Mouse (Mus musculus): ENCODE data around the gene Wdr89. TPM values are rescaled to one million over a fixed set of nuclear protein-coding genes. Genes with fewer than 3 reads are reported as not detected.

Wdr89 gene
- polyA plus RNA-seq, 1 experiment from 2014 or later: 9.6 TPM

DNA sequence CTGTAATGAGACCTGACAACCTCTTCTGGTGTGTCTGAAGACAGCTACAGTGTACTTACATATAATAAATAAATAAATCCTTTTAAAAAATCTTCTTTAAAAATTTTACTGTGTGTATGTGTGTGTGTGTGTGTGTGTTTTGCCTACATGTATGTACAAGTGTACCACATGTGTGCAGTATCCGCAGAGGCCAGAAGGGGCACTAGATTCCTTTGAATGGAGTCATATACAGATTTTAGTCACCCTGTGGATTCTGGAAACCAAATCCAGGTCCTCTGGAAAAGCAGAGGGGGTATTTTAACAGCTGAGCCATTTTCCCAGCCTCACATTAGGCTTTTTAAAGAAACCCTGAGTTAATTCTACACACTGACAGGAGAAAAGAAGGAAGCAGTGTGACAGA, 27.6 kb downstream of the Wdr89 start:
- H3K4me1 ChIP-seq (ENCODE audit: control insufficient read depth, insufficient read depth, low read length): no peaks in the 10 kb centered on the region
- H3K27me3 ChIP-seq (ENCODE audit: control insufficient read depth, insufficient read depth, low read length): no peaks in the 10 kb centered on the region
- no peak for ATAC-seq (replicated peaks; ENCODE audit: insufficient number of reproducible peaks, low FRiP score, low TSS enrichment)
- no peak overlapping the region for H3K4me2 ChIP-seq
- no peaks in the 10 kb centered on the region for H3K36me3 ChIP-seq (ENCODE audit: control insufficient read depth, insufficient read depth, low read length)
- H3K9me3 ChIP-seq (replicated peaks; ENCODE audit: control insufficient read depth, low read length): no peaks in the 10 kb centered on the region
- no peak overlapping the region for H3K27ac ChIP-seq (ENCODE audit: low read depth, low read length)
- WGBS (ENCODE audit: insufficient replicate concordance): 87% methylated on average over 1 of the region's 1 CpGs
- no peak overlapping the region for H3K9ac ChIP-seq (ENCODE audit: low read depth, low read length)
- H3K4me3 ChIP-seq (ENCODE audit: low read depth, low read length): no peak overlapping the region

DNA sequence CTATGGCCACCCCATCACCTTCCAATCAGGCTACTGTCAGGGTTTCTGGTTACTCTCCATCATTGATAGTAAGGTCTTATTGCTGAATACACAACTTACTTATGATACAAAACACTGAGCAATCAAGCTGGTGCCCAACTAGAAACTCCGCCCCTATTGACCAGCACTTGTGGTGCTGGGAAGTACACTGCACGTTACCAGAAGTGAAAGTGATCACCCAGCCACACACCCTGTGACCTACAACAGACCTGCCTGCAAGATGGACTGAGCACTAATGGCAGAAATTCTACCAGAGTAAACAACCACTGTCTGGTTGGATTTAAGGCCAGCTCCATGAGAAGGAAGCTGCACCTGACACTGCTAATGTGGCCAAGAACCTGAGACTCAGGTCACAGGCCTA, 31.0 kb downstream of the Wdr89 start:
- Histone ChIP-seq H3K9me3 (replicated peaks; ENCODE audit: control insufficient read depth, low read length) (no peaks in the 10 kb centered on the region), H3K27ac (ENCODE audit: low read depth, low read length) (no peak overlapping the region), H3K4me2 (no peak overlapping the region), H3K4me1 (ENCODE audit: control insufficient read depth, insufficient read depth, low read length) (peaks cover 5% of the 10 kb centered on the region), H3K36me3 (ENCODE audit: control insufficient read depth, insufficient read depth, low read length) (no peaks in the 10 kb centered on the region), H3K4me3 (ENCODE audit: low read depth, low read length) (no peak overlapping the region), H3K27me3 (ENCODE audit: control insufficient read depth, insufficient read depth, low read length) (no peaks in the 10 kb centered on the region), H3K9ac (ENCODE audit: low read depth, low read length) (no peak overlapping the region)
- WGBS (ENCODE audit: insufficient replicate concordance): 87% methylated on average over 2 of the region's 2 CpGs
- ATAC-seq (replicated peaks; ENCODE audit: insufficient number of reproducible peaks, low FRiP score, low TSS enrichment): no peak

DNA sequence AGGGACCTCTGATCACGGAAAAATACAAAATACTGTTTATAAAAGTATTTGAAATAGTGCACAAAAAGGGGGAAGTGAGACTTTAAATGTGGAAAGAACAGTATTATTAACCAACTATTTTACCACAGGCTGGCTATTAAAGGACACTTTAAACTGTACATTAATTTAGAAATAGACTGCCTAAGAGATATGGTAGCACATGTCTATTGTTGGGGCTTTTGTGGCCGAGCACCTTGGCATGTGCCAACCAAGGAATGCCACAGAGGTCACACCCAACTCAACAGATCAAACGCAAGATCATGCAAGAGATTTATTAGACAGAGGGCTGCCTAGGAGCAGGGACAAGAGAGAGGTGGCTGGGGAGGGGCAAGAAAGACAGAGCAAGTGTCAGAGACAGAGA, 32.2 kb downstream of the Wdr89 start:
- no peak overlapping the region for H3K4me2 ChIP-seq
- H3K4me3 ChIP-seq (ENCODE audit: low read depth, low read length): no peak overlapping the region
- peaks cover 9% of the 10 kb centered on the region for H3K4me1 ChIP-seq (ENCODE audit: control insufficient read depth, insufficient read depth, low read length)
- H3K27me3 ChIP-seq (ENCODE audit: control insufficient read depth, insufficient read depth, low read length): no peaks in the 10 kb centered on the region
- no peaks in the 10 kb centered on the region for H3K36me3 ChIP-seq (ENCODE audit: control insufficient read depth, insufficient read depth, low read length)
- 82% methylated on average over 3 of the region's 3 CpGs for WGBS (ENCODE audit: insufficient replicate concordance)
- no peak overlapping the region for H3K27ac ChIP-seq (ENCODE audit: low read depth, low read length)
- no peak overlapping the region for H3K9ac ChIP-seq (ENCODE audit: low read depth, low read length)
- no peak for ATAC-seq (replicated peaks; ENCODE audit: insufficient number of reproducible peaks, low FRiP score, low TSS enrichment)
- H3K9me3 ChIP-seq (replicated peaks; ENCODE audit: control insufficient read depth, low read length): no peaks in the 10 kb centered on the region

DNA sequence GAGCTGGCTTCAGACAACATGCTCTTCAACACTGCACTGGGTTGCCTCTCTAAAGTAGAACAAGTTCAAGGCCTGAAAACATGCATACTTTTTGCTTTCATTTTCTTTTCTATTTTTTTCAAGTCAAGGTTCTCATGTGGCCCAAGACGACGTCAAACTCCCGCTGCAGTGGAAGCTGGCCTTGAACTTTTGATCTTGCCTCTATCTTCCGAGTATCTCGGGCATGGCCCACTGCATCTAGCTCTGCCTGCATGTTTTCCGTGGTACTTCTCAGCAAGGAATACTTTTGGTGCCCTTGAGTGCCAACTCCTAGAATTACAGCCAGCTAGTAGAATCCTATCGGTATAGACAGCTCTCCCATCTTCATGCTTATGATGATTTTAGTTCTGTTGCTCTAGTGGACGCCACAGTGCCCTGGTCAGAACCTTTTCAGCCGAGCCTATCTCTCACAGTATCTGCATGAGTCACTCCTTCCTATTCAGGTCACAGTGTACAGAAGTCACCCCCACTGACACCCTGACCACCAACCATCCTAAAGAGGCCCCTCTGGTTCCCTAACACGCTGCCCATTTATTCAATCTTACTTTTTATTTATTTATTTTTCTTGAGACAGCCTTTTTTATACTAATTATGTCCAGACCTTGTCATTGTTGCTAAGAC, 33.4 kb downstream of the Wdr89 start:
- H3K36me3 ChIP-seq (ENCODE audit: control insufficient read depth, insufficient read depth, low read length): no peaks in the 10 kb centered on the region
- no peak overlapping the region for H3K9ac ChIP-seq (ENCODE audit: low read depth, low read length)
- 76% methylated on average over 10 of the region's 10 CpGs for WGBS (ENCODE audit: insufficient replicate concordance)
- no peak overlapping the region for H3K27ac ChIP-seq (ENCODE audit: low read depth, low read length)
- no peaks in the 10 kb centered on the region for H3K27me3 ChIP-seq (ENCODE audit: control insufficient read depth, insufficient read depth, low read length)
- ATAC-seq (replicated peaks; ENCODE audit: insufficient number of reproducible peaks, low FRiP score, low TSS enrichment): no peak
- peaks cover 9% of the 10 kb centered on the region for H3K4me1 ChIP-seq (ENCODE audit: control insufficient read depth, insufficient read depth, low read length)
- H3K4me2 ChIP-seq: no peak overlapping the region
- no peak overlapping the region for H3K4me3 ChIP-seq (ENCODE audit: low read depth, low read length)
- H3K9me3 ChIP-seq (replicated peaks; ENCODE audit: control insufficient read depth, low read length): no peaks in the 10 kb centered on the region

DNA sequence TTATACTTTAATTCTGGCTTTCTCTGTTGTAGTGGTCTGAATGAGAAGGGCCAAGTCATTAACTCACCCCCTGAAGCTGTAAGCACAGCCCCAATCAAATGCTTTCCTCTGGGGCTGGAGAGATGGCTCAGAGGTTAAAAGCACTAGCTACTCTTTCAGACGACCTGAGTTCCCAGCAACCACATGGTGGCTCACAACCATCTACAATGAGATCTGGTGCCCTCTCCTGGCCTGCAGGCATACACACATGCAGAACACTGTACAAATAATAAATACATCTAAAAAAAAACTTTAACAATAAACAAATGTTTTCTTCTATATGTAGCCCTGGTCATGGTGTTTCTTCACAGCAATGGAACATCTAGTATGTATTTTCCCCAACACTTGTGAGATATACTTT, 39.7 kb downstream of the Wdr89 start:
- Histone ChIP-seq H3K4me1 (ENCODE audit: control insufficient read depth, insufficient read depth, low read length) (peaks cover 9% of the 10 kb centered on the region), H3K36me3 (ENCODE audit: control insufficient read depth, insufficient read depth, low read length) (no peaks in the 10 kb centered on the region), H3K9me3 (replicated peaks; ENCODE audit: control insufficient read depth, low read length) (no peaks in the 10 kb centered on the region), H3K27ac (ENCODE audit: low read depth, low read length) (no peak overlapping the region), H3K4me2 (no peak overlapping the region), H3K27me3 (ENCODE audit: control insufficient read depth, insufficient read depth, low read length) (no peaks in the 10 kb centered on the region), H3K4me3 (ENCODE audit: low read depth, low read length) (no peak overlapping the region), H3K9ac (ENCODE audit: low read depth, low read length) (no peak overlapping the region)
- no peak for ATAC-seq (replicated peaks; ENCODE audit: insufficient number of reproducible peaks, low FRiP score, low TSS enrichment)
- 63% methylated on average over 1 of the region's 1 CpGs for WGBS (ENCODE audit: insufficient replicate concordance)

DNA sequence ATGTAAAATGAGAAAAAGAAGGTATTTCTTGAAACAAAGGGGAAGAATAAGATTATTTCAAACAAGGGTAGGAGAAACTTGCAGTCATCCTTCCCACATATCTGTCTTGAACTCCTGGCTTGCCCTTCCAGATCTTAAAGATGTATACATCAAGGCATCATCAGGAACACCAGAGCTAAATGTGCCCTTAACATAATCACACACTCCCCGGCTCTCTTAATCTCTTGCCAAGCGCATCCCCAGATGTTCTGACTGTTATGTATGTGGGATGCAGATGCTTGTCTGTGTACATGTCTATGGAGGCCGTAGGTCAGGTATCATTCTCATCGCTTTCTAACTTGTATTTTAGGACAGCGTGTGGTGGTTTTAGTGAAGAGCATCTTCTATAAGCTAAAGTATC, 46.0 kb downstream of the Wdr89 start:
- H3K4me3 ChIP-seq (ENCODE audit: low read depth, low read length): no peak overlapping the region
- no peaks in the 10 kb centered on the region for H3K27me3 ChIP-seq (ENCODE audit: control insufficient read depth, insufficient read depth, low read length)
- H3K4me1 ChIP-seq (ENCODE audit: control insufficient read depth, insufficient read depth, low read length): no peaks in the 10 kb centered on the region
- H3K9ac ChIP-seq (ENCODE audit: low read depth, low read length): no peak overlapping the region
- no peak overlapping the region for H3K27ac ChIP-seq (ENCODE audit: low read depth, low read length)
- no peaks in the 10 kb centered on the region for H3K9me3 ChIP-seq (replicated peaks; ENCODE audit: control insufficient read depth, low read length)
- ATAC-seq (replicated peaks; ENCODE audit: insufficient number of reproducible peaks, low FRiP score, low TSS enrichment): no peak
- H3K4me2 ChIP-seq: no peak overlapping the region
- 89% methylated on average over 5 of the region's 5 CpGs for WGBS (ENCODE audit: insufficient replicate concordance)
- H3K36me3 ChIP-seq (ENCODE audit: control insufficient read depth, insufficient read depth, low read length): no peaks in the 10 kb centered on the region

DNA sequence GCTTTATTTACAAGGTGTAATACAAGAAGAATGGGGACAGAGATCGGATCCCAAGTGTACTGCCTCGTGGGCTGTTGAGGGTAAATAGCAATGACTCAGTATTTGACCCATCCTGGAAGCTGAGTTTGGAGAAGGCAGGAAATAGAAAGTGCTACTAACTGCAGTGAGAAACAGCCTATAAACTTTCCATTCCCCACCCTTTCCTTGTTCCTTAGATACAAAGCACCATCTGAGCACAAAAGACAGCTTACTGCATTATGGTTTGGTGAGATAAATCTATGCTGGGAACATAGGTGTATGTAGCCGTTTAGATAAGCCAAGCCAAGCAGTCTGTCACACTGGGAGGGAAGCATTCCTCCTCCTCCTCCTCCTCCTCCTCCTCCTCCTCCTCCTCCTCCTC, 46.5 kb downstream of the Wdr89 start:
- Histone ChIP-seq H3K9me3 (replicated peaks; ENCODE audit: control insufficient read depth, low read length) (no peaks in the 10 kb centered on the region), H3K4me3 (ENCODE audit: low read depth, low read length) (no peak overlapping the region), H3K27me3 (ENCODE audit: control insufficient read depth, insufficient read depth, low read length) (no peaks in the 10 kb centered on the region), H3K36me3 (ENCODE audit: control insufficient read depth, insufficient read depth, low read length) (no peaks in the 10 kb centered on the region), H3K4me1 (ENCODE audit: control insufficient read depth, insufficient read depth, low read length) (no peaks in the 10 kb centered on the region), H3K9ac (ENCODE audit: low read depth, low read length) (no peak overlapping the region), H3K27ac (ENCODE audit: low read depth, low read length) (no peak overlapping the region), H3K4me2 (no peak overlapping the region)
- WGBS (ENCODE audit: insufficient replicate concordance): 70% methylated on average over 3 of the region's 3 CpGs
- no peak for ATAC-seq (replicated peaks; ENCODE audit: insufficient number of reproducible peaks, low FRiP score, low TSS enrichment)

DNA sequence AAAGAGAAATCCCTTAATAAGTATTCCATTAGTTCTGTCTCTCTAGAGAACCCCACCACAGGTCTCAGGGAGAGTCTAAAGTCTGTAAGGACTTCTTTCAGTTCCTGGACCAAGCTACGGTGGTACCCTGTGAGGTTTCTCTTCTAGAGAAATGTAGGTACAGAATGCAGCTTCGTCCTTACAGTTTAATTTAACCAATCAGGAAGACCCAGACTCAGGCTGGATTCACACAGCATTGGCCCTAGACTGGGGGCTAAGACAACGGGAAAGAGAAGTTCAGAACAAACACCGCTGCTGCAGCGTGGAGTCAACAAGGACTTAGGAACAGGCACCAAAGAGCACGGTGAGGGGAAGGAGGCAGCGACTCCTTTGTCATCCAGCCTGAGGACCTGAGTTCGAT, 52.5 kb downstream of the Wdr89 start:
- WGBS (ENCODE audit: insufficient replicate concordance): 59% methylated on average over 8 of the region's 8 CpGs

DNA sequence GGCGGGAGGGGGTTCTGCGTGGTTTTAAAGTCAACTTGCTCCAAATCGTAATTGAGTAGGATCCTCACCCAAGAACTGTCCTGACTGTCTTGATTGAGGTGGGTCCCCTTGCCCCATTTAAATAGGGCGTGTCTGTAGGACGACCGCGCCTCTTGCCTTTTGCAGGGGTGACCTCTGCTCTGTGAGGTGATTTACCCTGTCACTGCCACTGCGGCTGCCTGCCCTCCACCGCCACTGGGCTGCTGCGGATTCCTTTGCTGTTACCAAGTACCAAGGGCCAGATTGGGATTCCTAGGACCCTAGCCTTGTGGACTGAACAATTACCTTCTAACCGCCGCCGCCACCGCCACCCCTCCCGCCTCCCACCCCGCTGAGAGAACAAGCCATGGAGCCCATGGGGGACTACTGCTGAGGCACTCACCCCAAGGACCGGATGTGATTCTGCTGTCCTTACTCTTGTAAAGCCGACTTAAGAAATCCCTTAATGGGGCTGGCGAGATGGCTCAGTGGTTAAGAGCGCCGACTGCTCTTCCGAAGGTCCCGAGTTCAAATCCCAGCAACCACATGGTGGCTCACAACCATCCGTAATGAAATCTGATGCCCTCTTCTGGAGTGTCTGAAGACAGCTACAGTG, 53.1 kb downstream of the Wdr89 start:
- Histone ChIP-seq H3K27ac (ENCODE audit: low read depth, low read length) (peak overlapping the region; percentile 29; the same call in 1 of the 2 replicates), H3K4me2 (peak overlapping the region; percentile 67), H3K4me1 (ENCODE audit: control insufficient read depth, insufficient read depth, low read length) (no peaks in the 10 kb centered on the region), H3K9ac (ENCODE audit: low read depth, low read length) (peak overlapping the region; percentile 61; the same call in 1 of the 2 replicates), H3K27me3 (ENCODE audit: control insufficient read depth, insufficient read depth, low read length) (no peaks in the 10 kb centered on the region), H3K36me3 (ENCODE audit: control insufficient read depth, insufficient read depth, low read length) (no peaks in the 10 kb centered on the region), H3K4me3 (ENCODE audit: low read depth, low read length) (peak overlapping the region; percentile 30), H3K9me3 (replicated peaks; ENCODE audit: control insufficient read depth, low read length) (no peaks in the 10 kb centered on the region)
- ATAC-seq (replicated peaks; ENCODE audit: insufficient number of reproducible peaks, low FRiP score, low TSS enrichment): no peak; the same call in 1 of the 2 replicates
- WGBS (ENCODE audit: insufficient replicate concordance): 7% methylated on average over 23 of the region's 24 CpGs

More for the DNA sequence above, 52.5 kb downstream of the Wdr89 start:
- Histone ChIP-seq H3K9ac (ENCODE audit: low read depth, low read length) (no peak overlapping the region), H3K36me3 (ENCODE audit: control insufficient read depth, insufficient read depth, low read length) (no peaks in the 10 kb centered on the region), H3K4me2 (no peak overlapping the region), H3K9me3 (replicated peaks; ENCODE audit: control insufficient read depth, low read length) (no peaks in the 10 kb centered on the region), H3K27ac (ENCODE audit: low read depth, low read length) (no peak overlapping the region), H3K27me3 (ENCODE audit: control insufficient read depth, insufficient read depth, low read length) (no peaks in the 10 kb centered on the region), H3K4me3 (ENCODE audit: low read depth, low read length) (no peak overlapping the region), H3K4me1 (ENCODE audit: control insufficient read depth, insufficient read depth, low read length) (no peaks in the 10 kb centered on the region)
- no peak for ATAC-seq (replicated peaks; ENCODE audit: insufficient number of reproducible peaks, low FRiP score, low TSS enrichment)
